14 mouse cellular contexts compared by ENCODE assay signal in the genomic region with DNA sequence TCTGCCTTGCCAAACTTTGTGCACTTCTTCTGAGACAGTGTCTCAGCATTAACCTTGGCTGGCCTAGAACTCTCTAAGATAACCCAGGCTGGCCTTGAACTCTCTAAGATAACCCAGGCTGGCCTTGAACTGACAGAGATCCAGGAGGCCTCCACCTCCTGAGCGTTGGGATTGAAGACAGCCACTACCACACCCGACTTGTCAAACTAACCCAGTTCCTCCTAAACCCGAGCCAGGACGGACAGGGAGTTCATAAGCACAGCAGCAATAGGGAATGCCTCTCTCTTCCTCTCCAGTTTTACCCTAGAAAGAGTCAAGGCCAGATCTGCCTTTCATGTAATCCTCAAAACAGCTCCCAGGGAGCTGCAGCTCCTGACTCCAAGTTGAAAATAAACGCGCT. TPM values are rescaled to one million over a fixed set of nuclear protein-coding genes. Genes with fewer than 3 reads are reported as not detected.
DNase-seq lines count a peak whose midpoint lies in the region; ATAC-seq and TF ChIP-seq lines count a peak whose summit lies in the region.
"Had no signal": no experiment of that assay in that cellular context is flagged by ENCODE, and none has a peak within 500 bp of the region (broad histone marks: within the 10 kb centered on the region; RNA-seq: fewer than 3 reads in every experiment).

No protein-coding gene starts in this region.

- no peak for ATAC-seq in heart, embryonic 15.5 days (replicated peaks; ENCODE audit: insufficient number of reproducible peaks, insufficient read depth, low FRiP score, low read depth)
- ATAC-seq in liver, embryonic 13.5 days (ENCODE audit: low read depth): no peak

- in situ Hi-C loops in CH12.LX (cut with MboI; ENCODE audit: low pct_ligation_motif_present, low pct_unique_long_range_greater_than_20kb, low sequenced_read_pairs): no loop called here

- peak overlapping the region; percentile 16; the same call in 1 of the 2 replicates for H3K9ac ChIP-seq in heart, embryonic 15.5 days
- 0 out of 2 replicates have a peak overlapping the region, but pooled peaks have one; percentile 39 for H3K9ac ChIP-seq in CH12.LX (ENCODE audit: insufficient read depth, low read depth)
- H3K9ac ChIP-seq in liver, embryonic 13.5 days: peak overlapping the region; percentile 99; the same call in 1 of the 2 replicates

- TF ChIP-seq EP300 in CH12.LX (IDR thresholded peaks at IDR 0.05; ENCODE audit: low read length): no peak

- H3K36me3 ChIP-seq in heart, embryonic 15.5 days: no peaks in the 10 kb centered on the region
- H3K36me3 ChIP-seq in CH12.LX (replicated peaks in 1 of 2; ENCODE audit: control insufficient read depth in 1 of 2, insufficient read depth in 1 of 2, low read length in 1 of 2): peaks cover 6 to 46% of the 10 kb centered on the region in 2 experiments
- H3K36me3 ChIP-seq in liver, embryonic 13.5 days: peaks cover 44% of the 10 kb centered on the region

- H3K27ac ChIP-seq in heart, embryonic 15.5 days: no peak overlapping the region
- H3K27ac ChIP-seq in CH12.LX (ENCODE audit: insufficient read depth, low read depth): no peak overlapping the region
- H3K27ac ChIP-seq in liver, embryonic 13.5 days: peak overlapping the region; percentile 65

- WGBS in heart, embryonic 15.5 days: 55% methylated on average over 6 of the region's 6 CpGs
- 30% methylated on average over 6 of the region's 6 CpGs for WGBS in liver, embryonic 13.5 days (ENCODE audit: insufficient replicate concordance)

- H3K4me2 ChIP-seq in heart, embryonic 15.5 days: peak overlapping the region; percentile 77
- H3K4me2 ChIP-seq in CH12.LX (ENCODE audit: insufficient read depth, low read depth, poor library complexity, severe bottlenecking): peak overlapping the region; percentile 44; the same call in 1 of the 2 replicates
- H3K4me2 ChIP-seq in liver, embryonic 13.5 days: peak overlapping the region; percentile 95

- H3K27me3 ChIP-seq in heart, embryonic 15.5 days: no peaks in the 10 kb centered on the region
- H3K27me3 ChIP-seq in CH12.LX (replicated peaks): no peaks in the 10 kb centered on the region
- no peaks in the 10 kb centered on the region for H3K27me3 ChIP-seq in liver, embryonic 13.5 days

- dilution Hi-C loops in CH12.LX (cut with MboI; ENCODE audit: extremely low pct_ligation_motif_present, extremely low pct_unique_long_range_greater_than_20kb, low sequenced_read_pairs): no loop called here

- TF ChIP-seq CTCF in CH12.LX (conservative IDR thresholded peaks at IDR 0.05 in 1 of 2, IDR thresholded peaks at IDR 0.05 in 1 of 2; ENCODE audit: low read depth in 2 of 2, low read length in 2 of 2): no peak

- H3K4me3 ChIP-seq in heart, embryonic 15.5 days: no peak overlapping the region
- peak overlapping the region in 1 of 3 experiments; percentile 4 for H3K4me3 ChIP-seq in CH12.LX (replicated peaks in 1 of 3; ENCODE audit: low read depth in 2 of 3, low read length in 2 of 3, poor library complexity in 1 of 3)
- peak overlapping the region; percentile 92 for H3K4me3 ChIP-seq in liver, embryonic 13.5 days (replicated peaks)

- peaks cover 59% of the 10 kb centered on the region for H3K4me1 ChIP-seq in heart, embryonic 15.5 days (replicated peaks)
- H3K4me1 ChIP-seq in CH12.LX (ENCODE audit: control insufficient read depth in 1 of 2, insufficient read depth in 2 of 2): peaks cover 27 to 66% of the 10 kb centered on the region in 2 experiments
- peaks cover 75% of the 10 kb centered on the region for H3K4me1 ChIP-seq in liver, embryonic 13.5 days (replicated peaks)

- H3K9me3 ChIP-seq in heart, embryonic 15.5 days (replicated peaks): no peaks in the 10 kb centered on the region
- H3K9me3 ChIP-seq in CH12.LX (replicated peaks; ENCODE audit: low read length): no peaks in the 10 kb centered on the region
- H3K9me3 ChIP-seq in liver, embryonic 13.5 days (replicated peaks): no peaks in the 10 kb centered on the region

- peaks cover 73% of the 10 kb centered on the region for H3K79me2 ChIP-seq in CH12.LX (replicated peaks; ENCODE audit: control insufficient read depth, extremely low read depth, insufficient read depth, poor library complexity, severe bottlenecking)

- no peak for TF ChIP-seq RAD21 in CH12.LX (IDR thresholded peaks at IDR 0.05; ENCODE audit: low read depth, low read length)

- DNase-seq in adrenal gland, adult 2 months: peak; percentile 66
- DNase-seq in adrenal gland, adult 8-10 months: no peak
- no peak for DNase-seq in heart, adult 11 months
- no peak for DNase-seq in CH12.LX (ENCODE audit: extremely low read depth)
- DNase-seq in liver, embryonic 13.5 days: no peak
- DNase-seq in embryo, embryonic 10.5 days (ENCODE audit: low spot score): no peak
- DNase-seq in thymus, postnatal 4 days: no peak
- DNase-seq: cerebellum, adult 9-10 months; gastrocnemius, postnatal 36 days; layer of hippocampus, adult 9-11 months; lung, adult 2 months; midbrain, embryonic 14.5 days; thymus, postnatal 14 days had no signal

- TF ChIP-seq POLR2A in CH12.LX (IDR thresholded peaks at IDR 0.05; ENCODE audit: low read depth, low read length): no peak

TF ChIP-seq in CH12.LX, 34 proteins besides CTCF, POLR2A, EP300 and RAD21:
- no peak for TF ChIP-seq IRF4 (IDR thresholded peaks at IDR 0.05; ENCODE audit: low read depth, low read length)
- TF ChIP-seq POLR2AphosphoS2 (IDR thresholded peaks at IDR 0.05; ENCODE audit: low read depth, low read length): no peak
- no peak for TF ChIP-seq MAX (IDR thresholded peaks at IDR 0.05; ENCODE audit: low read length)
- no peak for TF ChIP-seq MXI1 (IDR thresholded peaks at IDR 0.05; ENCODE audit: low read depth, low read length)
- no peak for TF ChIP-seq ZC3H11A (IDR thresholded peaks at IDR 0.05; ENCODE audit: low read depth, low read length)
- no peak for TF ChIP-seq TBP (conservative IDR thresholded peaks at IDR 0.05; ENCODE audit: low read depth, low read length)
- no peak for TF ChIP-seq SMC3 (IDR thresholded peaks at IDR 0.05; ENCODE audit: low read depth, low read length)
- TF ChIP-seq TCF12 (IDR thresholded peaks at IDR 0.05; ENCODE audit: low read depth, low read length): no peak
- no peak for TF ChIP-seq GABPA (IDR thresholded peaks at IDR 0.05; ENCODE audit: insufficient replicate concordance, low read depth, low read length)
- TF ChIP-seq BHLHE40 (IDR thresholded peaks at IDR 0.05; ENCODE audit: low read depth, low read length): no peak
- no peak for TF ChIP-seq USF1 (IDR thresholded peaks at IDR 0.05; ENCODE audit: low read depth, low read length)
- TF ChIP-seq ETS1 (conservative IDR thresholded peaks at IDR 0.05; ENCODE audit: low read depth, low read length): no peak
- TF ChIP-seq ZNF384 (IDR thresholded peaks at IDR 0.05; ENCODE audit: low read depth, low read length): no peak
- no peak for TF ChIP-seq USF2 (conservative IDR thresholded peaks at IDR 0.05; ENCODE audit: low read depth, low read length)
- TF ChIP-seq NELFE (IDR thresholded peaks at IDR 0.05; ENCODE audit: low read depth, low read length): no peak
- TF ChIP-seq JUND (conservative IDR thresholded peaks at IDR 0.05; ENCODE audit: low read depth, low read length): no peak

RNA-seq across cellular contexts. Expression of a gene that starts 3.2 kb away (rescaled TPM):
- 100 to 1,000 TPM in 1 of 2 experiments, 10 to 100 TPM in 1; 94.2 to 129 TPM for total RNA-seq in adrenal gland, adult 2 months (2021)
- polyA plus RNA-seq in adrenal gland, adult 2 months (2012; rRNA removed): 23.8 and 34.2 TPM in 2 replicates
- total RNA-seq in adrenal gland, adult 8-10 months (2022): 100 to 1,000 TPM; 100 to 130 (median 118) TPM
- polyA plus RNA-seq in heart, embryonic 15.5 days (2015; fragmentation: Nextera tagmentation; extraction: Ambion mirVana): 34.5 and 39.6 TPM in 2 replicates
- total RNA-seq in CH12.LX (2012; rRNA removed) (52.7 and 61.1 TPM in 2 replicates), CH12.LX (2014; rRNA removed) (35.5 and 43.3 TPM in 2 replicates)
- polyA plus RNA-seq in CH12.LX (2012; ENCODE audit: insufficient read length, low read depth): 88.7 and 96.7 TPM in 2 replicates
- 30.6 and 36.0 TPM in 2 replicates for polyA plus RNA-seq in liver, embryonic 13.5 days (2015; fragmentation: Nextera tagmentation; extraction: Ambion mirVana)

Comparison
In these comparisons a context has a peak if more than half of its experiments do, and no peak if none do; other contexts are left out.
1. H3K4me2 ChIP-seq: peak in every context shown above with its lines; median percentile 95 in liver, embryonic 13.5 days; 77 in heart, embryonic 15.5 days; 44 in CH12.LX.
2. H3K9ac ChIP-seq: peak in every context shown above with its lines; median percentile 99 in liver, embryonic 13.5 days; 39 in CH12.LX; 16 in heart, embryonic 15.5 days.